Mouse (Mus musculus): ENCODE measurements around the gene Snapc1. TPM values are rescaled to one million over a fixed set of nuclear protein-coding genes. Genes with fewer than 3 reads are reported as not detected.

The Snapc1 gene
- 13.6 and 15.1 TPM in 2 replicates for polyA plus RNA-seq (2014; fragmentation: Nextera tagmentation; extraction: Ambion mirVana)

DNA sequence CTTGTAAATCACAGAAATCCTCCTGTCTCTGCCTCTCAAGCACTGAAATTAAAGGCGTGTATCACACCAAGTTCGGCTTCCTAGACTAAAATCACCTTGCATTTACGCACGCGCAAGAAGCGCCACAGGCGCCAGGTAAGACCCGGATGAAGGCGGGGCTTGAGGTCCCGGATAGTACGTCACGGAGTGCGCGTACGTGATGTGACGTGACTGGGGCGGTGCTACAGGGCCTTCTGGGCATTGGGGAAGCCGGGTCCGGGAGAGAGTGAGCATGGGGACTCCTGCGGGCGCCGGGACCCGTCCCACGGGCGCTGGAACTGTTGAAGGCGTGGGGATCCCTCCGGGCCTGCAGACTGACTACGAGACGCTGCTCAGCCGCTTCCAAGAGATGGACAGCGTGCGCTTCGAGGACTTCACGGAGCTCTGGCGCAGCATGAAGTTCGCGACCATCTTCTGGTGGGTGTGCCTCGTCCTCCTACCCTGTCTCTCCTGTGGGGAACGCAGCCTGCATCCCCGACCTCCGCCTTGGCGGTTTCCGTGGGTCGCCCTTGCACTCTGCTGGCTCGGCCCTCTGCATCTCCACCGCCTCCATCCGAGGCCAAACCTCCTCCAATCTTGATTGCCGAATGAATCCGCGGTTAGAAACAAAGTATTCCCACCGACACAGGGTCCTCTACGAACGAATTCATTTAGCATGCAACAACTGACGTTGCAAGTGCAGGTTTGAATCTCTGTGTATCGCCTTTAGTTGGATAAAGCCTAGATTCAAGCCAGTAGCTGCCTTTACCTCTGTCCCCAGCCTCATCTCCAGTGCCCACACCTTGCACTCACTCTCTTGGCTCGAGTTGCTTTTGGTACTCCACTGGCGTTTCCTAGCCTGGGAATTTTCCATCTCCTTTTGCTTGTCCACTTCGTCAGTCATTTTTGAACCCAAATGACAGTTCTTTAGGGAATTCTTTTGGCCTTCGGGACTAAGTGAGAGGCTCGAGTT lies at the start of gene Snapc1:
Gene Snapc1 (plus strand): TSS at position 191 of the 991 bp plus-strand sequence.
- peak; percentile 93 for DNase-seq (ENCODE audit: low spot score)
- Histone ChIP-seq H3K4me1 (replicated peaks; ENCODE audit: control insufficient read depth, insufficient read depth, low read length) (peaks cover 6% of the 10 kb centered on the region), H3K36me3 (ENCODE audit: control insufficient read depth, insufficient read depth, low read length) (peaks cover 15% of the 10 kb centered on the region), H3K4me3 (ENCODE audit: low read depth, low read length) (peak within 1 kb of the TSS; percentile 94), H3K9ac (ENCODE audit: low read depth, low read length) (peak within 1 kb of the TSS; percentile 79), H3K4me2 (peak within 1 kb of the TSS; percentile 93), H3K9me3 (ENCODE audit: control insufficient read depth, low read length) (no peaks in the 10 kb centered on the region), H3K27me3 (replicated peaks; ENCODE audit: control insufficient read depth, insufficient read depth, low read length) (no peaks in the 10 kb centered on the region), H3K27ac (ENCODE audit: low read depth, low read length) (peak within 1 kb of the TSS; percentile 65; the same call in 1 of the 2 replicates)
- WGBS, result under 1% methylated on average over 60 of the region's 60 CpGs
- peak; percentile 100 for ATAC-seq (replicated peaks; ENCODE audit: low FRiP score)

DNA sequence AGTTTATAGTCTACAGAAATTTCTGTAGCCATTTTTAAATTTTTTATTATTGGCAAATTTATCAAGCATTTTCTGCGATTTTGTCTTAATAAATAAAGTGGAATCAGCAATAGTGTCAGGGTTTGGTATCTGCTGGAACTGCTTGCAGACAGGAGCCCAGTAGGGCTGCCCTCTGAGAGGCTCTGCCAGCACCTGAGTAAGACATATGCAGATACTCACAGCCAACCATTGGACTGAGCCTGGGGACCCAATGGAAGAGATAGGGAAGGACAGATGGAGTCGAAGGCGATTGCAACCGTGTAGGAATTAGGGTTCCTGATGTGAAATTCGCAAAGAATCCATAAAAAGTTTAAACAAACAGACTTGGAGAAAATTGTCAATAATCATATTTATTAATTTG lies 45.8 kb upstream of the Snapc1 start:
- H3K36me3 ChIP-seq (ENCODE audit: control insufficient read depth, insufficient read depth, low read length), result no peaks in the 10 kb centered on the region
- H3K9ac ChIP-seq (ENCODE audit: low read depth, low read length), result no peak overlapping the region
- no peak overlapping the region for H3K4me3 ChIP-seq (ENCODE audit: low read depth, low read length)
- no peaks in the 10 kb centered on the region for H3K4me1 ChIP-seq (replicated peaks; ENCODE audit: control insufficient read depth, insufficient read depth, low read length)
- H3K27ac ChIP-seq (ENCODE audit: low read depth, low read length), result no peak overlapping the region
- H3K27me3 ChIP-seq (replicated peaks; ENCODE audit: control insufficient read depth, insufficient read depth, low read length), result no peaks in the 10 kb centered on the region
- WGBS, result 91% methylated on average over 5 of the region's 5 CpGs
- ATAC-seq (replicated peaks; ENCODE audit: low FRiP score), result no peak
- no peak overlapping the region for H3K4me2 ChIP-seq
- DNase-seq (ENCODE audit: low spot score), result no peak
- H3K9me3 ChIP-seq (ENCODE audit: control insufficient read depth, low read length), result no peaks in the 10 kb centered on the region

DNA sequence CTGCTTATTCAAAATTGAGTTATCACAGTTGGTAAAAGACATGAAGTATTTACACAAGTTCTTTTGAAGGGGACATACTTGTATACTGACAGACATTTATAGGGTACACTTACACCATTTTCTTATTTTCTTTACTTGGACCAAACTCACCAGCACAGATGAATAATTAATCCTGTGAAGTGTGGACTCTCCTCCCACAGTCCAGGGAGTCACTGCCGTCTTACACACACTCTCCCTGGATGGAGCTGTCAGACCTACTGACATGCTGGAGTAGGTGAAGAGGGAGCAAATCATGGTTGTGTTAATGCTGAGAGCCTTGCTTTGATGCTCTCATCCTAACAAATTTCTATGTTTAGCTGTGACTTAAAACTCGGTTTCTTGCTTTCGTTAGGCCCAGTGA lies 34.0 kb upstream of the Snapc1 start:
- no peak overlapping the region for H3K9ac ChIP-seq (ENCODE audit: low read depth, low read length)
- peaks cover 22% of the 10 kb centered on the region for H3K36me3 ChIP-seq (ENCODE audit: control insufficient read depth, insufficient read depth, low read length)
- DNase-seq (ENCODE audit: low spot score) (no peak), ATAC-seq (replicated peaks; ENCODE audit: low FRiP score) (no peak)
- no peaks in the 10 kb centered on the region for H3K4me1 ChIP-seq (replicated peaks; ENCODE audit: control insufficient read depth, insufficient read depth, low read length)
- WGBS, result 83% methylated on average over 3 of the region's 3 CpGs
- H3K4me2 ChIP-seq, result no peak overlapping the region
- H3K4me3 ChIP-seq (ENCODE audit: low read depth, low read length), result no peak overlapping the region
- no peaks in the 10 kb centered on the region for H3K9me3 ChIP-seq (ENCODE audit: control insufficient read depth, low read length)
- H3K27ac ChIP-seq (ENCODE audit: low read depth, low read length), result no peak overlapping the region
- H3K27me3 ChIP-seq (replicated peaks; ENCODE audit: control insufficient read depth, insufficient read depth, low read length), result no peaks in the 10 kb centered on the region

DNA sequence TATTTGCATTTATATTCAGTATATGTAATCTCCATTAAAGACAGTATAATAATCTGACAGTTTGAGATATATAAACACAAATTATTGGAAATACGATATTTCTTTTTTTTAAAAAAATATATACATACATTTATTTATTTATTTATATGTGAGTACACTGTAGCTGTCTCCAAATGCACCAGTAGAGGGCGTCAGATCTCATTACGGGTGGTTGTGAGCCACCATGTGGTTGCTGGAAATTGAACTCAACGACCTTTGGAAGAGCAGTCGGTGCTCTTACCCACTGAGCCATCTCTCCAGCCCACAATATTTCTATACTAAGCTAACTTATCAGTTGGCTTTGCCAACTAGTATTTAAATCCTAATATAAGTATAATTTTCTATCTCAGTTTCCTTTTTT lies 33.0 kb upstream of the Snapc1 start:
- Histone ChIP-seq H3K27ac (ENCODE audit: low read depth, low read length) (no peak overlapping the region), H3K9me3 (ENCODE audit: control insufficient read depth, low read length) (no peaks in the 10 kb centered on the region), H3K4me2 (no peak overlapping the region), H3K4me1 (replicated peaks; ENCODE audit: control insufficient read depth, insufficient read depth, low read length) (no peaks in the 10 kb centered on the region), H3K4me3 (ENCODE audit: low read depth, low read length) (no peak overlapping the region), H3K36me3 (ENCODE audit: control insufficient read depth, insufficient read depth, low read length) (peaks cover 22% of the 10 kb centered on the region), H3K27me3 (replicated peaks; ENCODE audit: control insufficient read depth, insufficient read depth, low read length) (no peaks in the 10 kb centered on the region), H3K9ac (ENCODE audit: low read depth, low read length) (no peak overlapping the region)
- DNase-seq (ENCODE audit: low spot score), result no peak
- 54% methylated on average over 5 of the region's 5 CpGs for WGBS
- no peak for ATAC-seq (replicated peaks; ENCODE audit: low FRiP score)

DNA sequence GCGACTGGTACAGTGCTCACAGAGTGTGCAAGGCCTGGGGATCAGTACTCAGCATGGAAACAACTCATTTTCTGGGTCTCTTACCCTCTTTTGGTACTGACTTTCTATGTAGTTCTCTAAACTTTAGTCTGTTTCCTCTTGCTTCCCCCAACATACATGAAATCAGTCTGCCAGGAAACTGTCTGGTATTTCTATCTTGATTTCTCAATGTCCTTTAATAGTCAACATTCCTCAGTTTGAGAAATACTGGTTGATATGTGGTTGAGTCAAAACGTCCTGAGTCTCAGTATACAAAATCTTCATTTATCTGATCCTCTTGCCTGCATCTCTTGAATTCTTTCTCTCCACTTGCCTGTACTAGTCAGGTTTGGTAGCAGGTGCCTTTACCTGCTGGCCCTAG lies 29.8 kb upstream of the Snapc1 start:
- 78% methylated on average over 2 of the region's 2 CpGs for WGBS
- H3K9ac ChIP-seq (ENCODE audit: low read depth, low read length), result no peak overlapping the region
- H3K36me3 ChIP-seq (ENCODE audit: control insufficient read depth, insufficient read depth, low read length), result peaks cover 24% of the 10 kb centered on the region; the same call in 1 of the 2 replicates
- no peaks in the 10 kb centered on the region for H3K27me3 ChIP-seq (replicated peaks; ENCODE audit: control insufficient read depth, insufficient read depth, low read length)
- H3K4me1 ChIP-seq (replicated peaks; ENCODE audit: control insufficient read depth, insufficient read depth, low read length), result no peaks in the 10 kb centered on the region
- H3K4me3 ChIP-seq (ENCODE audit: low read depth, low read length), result no peak overlapping the region
- ATAC-seq (replicated peaks; ENCODE audit: low FRiP score) (no peak), DNase-seq (ENCODE audit: low spot score) (no peak)
- no peak overlapping the region for H3K27ac ChIP-seq (ENCODE audit: low read depth, low read length)
- no peaks in the 10 kb centered on the region for H3K9me3 ChIP-seq (ENCODE audit: control insufficient read depth, low read length)
- H3K4me2 ChIP-seq, result no peak overlapping the region

DNA sequence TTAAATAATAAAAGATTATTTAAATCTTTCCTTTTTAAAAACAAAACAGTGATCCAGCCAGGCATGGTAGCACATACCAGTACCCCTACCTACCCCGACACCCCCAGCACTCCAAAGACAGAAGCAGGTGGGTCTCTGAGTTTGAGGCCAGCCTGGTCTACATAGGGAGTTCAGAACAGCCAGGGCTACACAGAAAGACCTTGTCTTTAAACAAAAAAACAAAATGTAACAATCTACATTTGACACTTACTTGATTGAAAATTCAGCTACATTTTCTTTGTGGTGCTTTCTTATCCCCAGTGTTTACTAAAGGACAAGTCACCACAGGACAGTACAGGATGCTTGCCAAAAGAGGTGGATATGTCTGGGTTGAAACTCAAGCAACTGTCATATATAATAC lies 26.9 kb upstream of the Snapc1 start, which contains the start of gene Gm49321:
Gene Gm49321 (plus strand): TSS at position 301 of the 400 bp plus-strand sequence.
- ATAC-seq (replicated peaks; ENCODE audit: low FRiP score) (no peak), DNase-seq (ENCODE audit: low spot score) (no peak)
- H3K4me2 ChIP-seq, result no peak within 1 kb of the TSS
- WGBS, result 93% methylated on average over 1 of the region's 1 CpGs
- H3K27me3 ChIP-seq (replicated peaks; ENCODE audit: control insufficient read depth, insufficient read depth, low read length), result no peaks in the 10 kb centered on the region
- no peak within 1 kb of the TSS for H3K4me3 ChIP-seq (ENCODE audit: low read depth, low read length)
- H3K9me3 ChIP-seq (ENCODE audit: control insufficient read depth, low read length), result no peaks in the 10 kb centered on the region
- H3K36me3 ChIP-seq (ENCODE audit: control insufficient read depth, insufficient read depth, low read length), result peaks cover 20% of the 10 kb centered on the region; the same call in 1 of the 2 replicates
- no peak within 1 kb of the TSS for H3K27ac ChIP-seq (ENCODE audit: low read depth, low read length)
- H3K9ac ChIP-seq (ENCODE audit: low read depth, low read length), result no peak within 1 kb of the TSS
- no peaks in the 10 kb centered on the region for H3K4me1 ChIP-seq (replicated peaks; ENCODE audit: control insufficient read depth, insufficient read depth, low read length)

DNA sequence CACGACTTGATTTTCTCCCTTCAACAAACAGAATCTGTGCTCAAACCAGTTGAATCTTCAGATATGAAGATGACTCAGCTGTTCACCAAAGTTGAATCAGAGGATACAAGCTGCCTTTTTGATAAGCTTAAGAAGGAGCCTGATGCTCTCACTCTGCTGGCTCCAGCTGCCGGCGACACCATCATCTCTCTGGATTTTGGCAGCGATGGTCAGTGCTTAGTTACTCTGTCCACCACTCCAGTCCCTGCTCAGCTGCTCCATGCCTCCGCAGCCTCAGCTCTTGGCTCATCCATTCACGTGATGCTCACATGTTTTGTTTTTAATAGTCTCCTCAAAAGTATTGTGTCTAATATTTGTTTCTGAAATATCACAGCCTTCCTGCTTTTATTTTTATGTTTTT lies 24.7 kb upstream of the Snapc1 start:
- 89% methylated on average over 6 of the region's 6 CpGs for WGBS

DNA sequence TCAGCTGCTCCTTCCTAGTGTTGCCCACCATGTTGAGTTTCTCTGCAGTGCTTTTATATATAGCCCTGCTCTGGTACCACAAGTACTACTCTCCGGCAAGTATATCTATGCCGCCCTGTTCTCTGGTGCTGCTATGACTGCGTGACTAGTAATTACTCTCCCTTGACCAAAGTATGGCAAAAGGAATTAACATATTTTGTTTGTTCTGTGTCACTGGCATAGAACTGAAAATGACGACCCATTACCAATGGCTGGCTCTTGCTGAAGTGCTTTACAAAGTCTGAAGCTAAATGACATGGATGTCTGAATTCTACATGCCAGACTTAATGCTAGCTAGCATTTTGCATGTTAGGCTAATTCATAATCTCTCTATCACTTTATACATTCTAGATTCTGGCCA lies 15.9 kb upstream of the Snapc1 start:
- DNase-seq (ENCODE audit: low spot score) (no peak), ATAC-seq (replicated peaks; ENCODE audit: low FRiP score) (no peak)
- WGBS, result 81% methylated on average over 4 of the region's 4 CpGs
- peak overlapping the region; percentile 87 for H3K4me2 ChIP-seq
- H3K4me3 ChIP-seq (ENCODE audit: low read depth, low read length), result no peak overlapping the region; the same call in 1 of the 2 replicates
- H3K27ac ChIP-seq (ENCODE audit: low read depth, low read length), result no peak overlapping the region
- H3K36me3 ChIP-seq (ENCODE audit: control insufficient read depth, insufficient read depth, low read length), result peaks cover 13% of the 10 kb centered on the region
- no peak overlapping the region for H3K9ac ChIP-seq (ENCODE audit: low read depth, low read length)
- H3K4me1 ChIP-seq (replicated peaks; ENCODE audit: control insufficient read depth, insufficient read depth, low read length), result no peaks in the 10 kb centered on the region; the same call in 1 of the 2 replicates
- no peaks in the 10 kb centered on the region for H3K9me3 ChIP-seq (ENCODE audit: control insufficient read depth, low read length)
- H3K27me3 ChIP-seq (replicated peaks; ENCODE audit: control insufficient read depth, insufficient read depth, low read length), result no peaks in the 10 kb centered on the region

More for the DNA sequence above, 24.7 kb upstream of the Snapc1 start:
- Histone ChIP-seq H3K4me1 (replicated peaks; ENCODE audit: control insufficient read depth, insufficient read depth, low read length) (no peaks in the 10 kb centered on the region), H3K27me3 (replicated peaks; ENCODE audit: control insufficient read depth, insufficient read depth, low read length) (no peaks in the 10 kb centered on the region), H3K4me2 (no peak overlapping the region), H3K9me3 (ENCODE audit: control insufficient read depth, low read length) (no peaks in the 10 kb centered on the region), H3K9ac (ENCODE audit: low read depth, low read length) (no peak overlapping the region), H3K4me3 (ENCODE audit: low read depth, low read length) (no peak overlapping the region), H3K27ac (ENCODE audit: low read depth, low read length) (no peak overlapping the region), H3K36me3 (ENCODE audit: control insufficient read depth, insufficient read depth, low read length) (peaks cover 13% of the 10 kb centered on the region; the same call in 1 of the 2 replicates)
- DNase-seq (ENCODE audit: low spot score) (no peak), ATAC-seq (replicated peaks; ENCODE audit: low FRiP score) (no peak)
